Mouse (Mus musculus): ENCODE results near the gene Dcaf15.

Dcaf15 gene

DNA sequence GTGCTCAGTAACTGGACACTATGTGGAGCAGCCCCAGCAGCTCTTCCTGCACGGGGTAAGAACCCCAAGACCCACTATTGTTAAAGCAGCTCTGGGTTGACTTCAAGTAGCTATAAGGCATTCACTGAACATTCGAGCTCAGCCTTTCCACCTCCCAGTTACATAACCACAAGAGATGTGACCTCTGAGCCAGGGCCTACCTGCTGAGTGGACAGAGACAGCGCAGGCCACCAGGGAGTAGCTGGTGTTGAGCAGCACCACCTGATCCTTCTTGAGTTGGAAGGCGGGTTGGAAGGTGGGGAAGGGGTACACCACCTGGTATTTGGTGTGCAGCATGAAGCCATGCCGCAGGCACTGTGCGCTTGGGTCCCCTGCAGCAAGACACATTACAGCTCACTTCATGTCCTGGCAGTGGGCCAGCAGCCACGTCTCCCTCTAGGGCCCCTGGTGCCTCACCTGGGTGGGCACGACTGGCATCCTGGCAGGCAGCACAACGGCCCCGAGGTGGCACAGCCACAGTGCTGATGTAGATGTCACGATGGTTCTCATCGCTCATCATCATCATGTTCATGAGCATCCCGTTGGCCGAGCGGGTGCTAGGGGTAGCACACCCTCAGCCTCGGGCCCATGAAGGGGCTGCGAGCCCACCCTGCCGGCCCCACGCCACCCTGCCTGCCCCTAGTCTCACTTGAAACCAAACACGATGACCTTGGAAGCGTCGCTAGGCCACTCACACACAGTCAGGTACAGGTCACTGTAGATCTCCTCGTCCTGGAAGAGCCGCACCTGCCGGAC, 2.9 kb downstream of the Dcaf15 start:
- no peak for DNase-seq (ENCODE audit: extremely low spot score, low read depth, low spot score)

DNA sequence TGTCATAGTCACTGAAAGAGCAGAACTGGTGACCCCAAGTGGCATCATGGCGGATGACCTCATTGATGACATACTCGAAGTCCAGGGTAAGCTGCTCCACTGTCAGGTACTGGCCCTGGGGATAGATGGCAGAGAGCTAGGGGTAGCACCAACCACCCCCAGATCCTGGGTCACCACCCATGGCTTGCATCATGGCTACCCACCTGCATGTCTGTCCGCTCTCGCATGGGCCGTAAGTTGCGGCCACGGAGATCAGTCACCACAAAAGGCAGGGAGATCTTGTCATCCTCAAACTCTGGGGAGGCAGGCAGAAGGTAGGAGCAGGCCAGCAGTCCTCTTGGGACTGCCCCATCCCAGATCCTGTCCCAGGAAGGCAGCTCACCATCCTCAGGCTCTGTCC, 6.2 kb downstream of the Dcaf15 start:
- no peak for DNase-seq (ENCODE audit: extremely low spot score, low read depth, low spot score)

GRCm38 (mm10) chr8:84096061-84096460, 8.5 kb downstream of the Dcaf15 start:
- no peak for DNase-seq (ENCODE audit: extremely low spot score, low read depth, low spot score)

DNA sequence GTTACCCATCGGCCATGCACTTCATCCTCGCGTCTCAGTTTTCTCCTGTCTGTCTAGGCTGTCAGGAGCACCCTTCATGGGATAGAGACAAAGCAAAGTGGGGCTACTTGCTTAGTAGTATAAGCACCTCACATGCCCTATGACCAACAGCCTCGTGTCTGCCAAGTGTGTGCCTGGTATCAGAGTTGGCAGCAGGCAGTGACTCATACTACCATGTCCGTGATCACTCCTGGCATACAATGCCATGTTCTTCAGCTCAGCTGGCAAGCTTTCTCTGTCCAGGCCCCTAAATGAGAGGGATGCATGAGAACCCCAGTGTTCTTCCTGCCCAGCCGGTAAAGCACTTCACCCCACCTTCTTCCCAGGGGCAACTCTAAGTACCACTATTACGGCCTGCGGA, 14.0 kb downstream of the Dcaf15 start:
- DNase-seq (ENCODE audit: extremely low spot score, low read depth, low spot score), result no peak

- no peak for DNase-seq (ENCODE audit: extremely low spot score, low read depth, low spot score)
These were observed 15.3 kb downstream of the Dcaf15 start for GRCm38 (mm10) chr8:84089277-84089676.

DNA sequence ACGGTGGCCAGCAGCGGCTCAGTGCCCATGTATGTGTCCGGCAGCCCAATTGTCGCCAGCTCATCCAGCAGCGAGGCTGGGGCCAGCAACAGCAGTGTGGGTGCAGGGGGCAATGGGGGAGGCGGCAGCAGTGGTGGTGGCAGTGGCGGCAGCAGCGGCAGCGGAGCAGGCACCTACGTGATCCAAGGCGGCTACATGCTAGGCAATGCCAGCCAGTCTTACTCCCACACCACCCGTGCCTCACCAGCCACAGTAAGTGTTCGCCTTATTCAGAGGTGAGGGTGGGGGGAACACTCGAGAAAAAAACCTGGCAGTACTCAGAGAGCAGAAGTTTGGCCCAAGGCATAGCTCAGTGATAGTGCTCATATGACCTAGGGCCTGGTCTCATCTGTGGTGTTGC, 16.7 kb downstream of the Dcaf15 start:
- DNase-seq (ENCODE audit: extremely low spot score, low read depth, low spot score), result no peak

- DNase-seq (ENCODE audit: extremely low spot score, low read depth, low spot score), result no peak
These were observed 17.4 kb downstream of the Dcaf15 start for GRCm38 (mm10) chr8:84087156-84087555.

- no peak for DNase-seq (ENCODE audit: extremely low spot score, low read depth, low spot score)
These were observed 20.0 kb downstream of the Dcaf15 start for GRCm38 (mm10) chr8:84084341-84085115.

- DNase-seq (ENCODE audit: extremely low spot score, low read depth, low spot score), result no peak
These were observed 20.7 kb downstream of the Dcaf15 start for GRCm38 (mm10) chr8:84083829-84084241.

- no peak for DNase-seq (ENCODE audit: extremely low spot score, low read depth, low spot score)
These were observed 25.4 kb downstream of the Dcaf15 start for GRCm38 (mm10) chr8:84079206-84079605.

DNA sequence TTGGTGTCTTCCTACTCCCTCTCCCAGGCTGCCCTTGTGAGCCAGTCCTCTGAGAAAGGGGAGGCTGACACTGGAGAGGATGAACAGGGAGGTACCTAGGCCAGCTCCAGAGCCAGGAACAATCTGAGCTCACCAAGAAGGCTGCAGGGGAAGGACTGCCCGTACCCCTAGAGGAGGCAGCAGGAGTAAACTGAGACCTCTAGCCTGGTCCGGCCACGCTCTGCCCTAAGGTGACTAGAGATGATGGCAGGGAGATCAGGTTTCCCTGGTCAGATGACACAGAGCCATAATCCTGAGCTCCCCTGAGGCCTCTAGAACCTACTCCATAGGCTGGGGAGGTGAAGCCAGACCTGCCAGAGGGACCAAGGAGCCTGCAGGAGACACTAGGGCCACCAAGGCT, 27.7 kb downstream of the Dcaf15 start:
- DNase-seq (ENCODE audit: extremely low spot score, low read depth, low spot score), result no peak

GRCm38 (mm10) chr8:84076412-84076811, 28.2 kb downstream of the Dcaf15 start:
- no peak for DNase-seq (ENCODE audit: extremely low spot score, low read depth, low spot score)

DNA sequence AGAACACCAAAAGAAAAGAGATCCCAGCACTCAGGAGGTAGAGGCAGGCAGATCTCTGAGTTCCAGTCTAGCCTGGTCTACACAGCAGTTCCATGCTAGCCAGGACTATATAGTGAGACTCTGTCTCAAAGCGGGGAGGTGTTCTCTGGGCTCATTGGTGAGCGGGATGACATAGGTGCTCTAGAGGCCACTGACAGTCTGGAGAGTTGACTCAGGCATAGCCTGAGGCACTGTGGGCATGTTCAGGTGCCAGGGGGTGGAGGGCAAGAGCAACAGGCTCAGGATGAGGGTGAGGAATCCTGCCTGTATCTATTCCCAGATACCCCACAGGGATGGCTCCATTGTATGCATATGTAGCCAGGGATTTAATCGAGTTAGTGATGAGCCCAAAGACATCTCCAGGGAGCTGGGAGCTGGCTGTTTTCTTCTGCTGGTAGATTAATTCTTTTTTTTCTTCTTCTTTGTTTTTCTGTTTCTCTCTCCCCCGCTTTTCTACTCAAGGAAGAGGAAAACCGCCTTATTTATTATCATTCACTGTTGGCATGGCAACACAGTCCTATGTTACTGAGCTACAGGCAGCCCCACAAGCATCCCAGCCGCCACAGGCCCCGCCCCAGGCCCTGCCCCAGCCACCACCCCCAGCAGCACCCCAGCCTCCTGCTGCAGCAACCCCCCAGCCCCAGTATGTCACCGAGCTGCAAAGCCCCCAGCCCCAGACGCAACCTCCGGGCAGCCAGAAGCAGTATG, 31.2 kb downstream of the Dcaf15 start:
- DNase-seq (ENCODE audit: extremely low spot score, low read depth, low spot score), result no peak

DNA sequence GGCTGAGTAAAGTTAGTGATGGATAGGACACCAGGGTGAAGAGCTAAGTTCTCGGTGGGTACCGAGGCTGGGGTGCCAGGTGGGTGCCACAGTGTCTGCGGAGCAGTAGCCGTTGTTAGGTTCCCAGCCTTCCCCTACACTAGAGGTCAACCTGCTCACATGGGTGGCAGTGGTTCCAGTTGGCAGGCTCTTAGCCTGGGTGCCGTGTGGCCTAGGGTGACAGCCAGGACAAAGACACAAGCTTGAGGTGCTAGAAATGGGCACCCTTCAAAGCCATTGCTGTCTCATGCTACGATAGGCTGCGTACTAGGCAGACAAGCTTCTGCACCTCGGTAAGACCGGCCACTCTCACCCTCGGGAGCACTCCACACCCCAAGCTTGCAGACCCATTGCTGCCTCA, 32.2 kb downstream of the Dcaf15 start:
- no peak for DNase-seq (ENCODE audit: extremely low spot score, low read depth, low spot score)

DNA sequence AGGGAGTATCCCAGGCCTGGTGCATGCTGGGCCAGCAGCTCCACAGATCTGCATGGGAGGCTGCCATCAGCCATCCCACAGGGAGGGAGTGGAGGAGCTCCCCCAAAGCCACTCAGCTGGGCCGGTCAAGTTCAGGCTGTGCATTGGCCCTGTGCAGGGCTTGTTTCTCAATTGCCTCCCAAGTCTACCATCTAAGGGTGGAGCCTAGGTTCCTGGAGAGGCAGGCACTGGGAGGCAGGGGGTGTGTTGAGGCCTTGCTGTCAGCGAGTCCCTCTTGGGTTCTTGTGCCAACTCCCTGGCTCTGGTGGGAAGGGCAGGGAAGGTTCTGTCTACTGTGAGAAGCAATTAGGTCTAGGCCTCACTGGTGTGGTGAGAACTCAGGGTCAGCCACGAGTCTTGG, 32.6 kb downstream of the Dcaf15 start:
- DNase-seq (ENCODE audit: extremely low spot score, low read depth, low spot score), result no peak

DNA sequence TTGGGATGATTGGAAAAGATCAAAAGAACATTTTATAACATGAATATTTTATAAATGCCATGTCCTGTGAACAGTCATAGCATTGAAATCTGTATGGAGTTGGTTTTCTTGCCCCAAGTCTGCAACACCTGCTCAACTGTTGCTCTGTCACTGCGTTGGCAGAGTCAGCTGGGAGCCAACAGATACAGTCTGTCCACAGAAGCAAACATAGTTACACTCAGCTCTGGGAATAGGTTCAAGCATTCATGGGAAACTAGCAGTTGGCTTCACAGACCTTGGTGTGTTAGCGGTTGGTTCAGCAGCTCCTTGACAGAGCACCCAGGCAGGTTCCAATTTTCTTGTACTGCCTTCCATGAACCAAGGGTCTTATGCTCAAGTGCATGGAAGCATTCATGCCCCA, 33.9 kb downstream of the Dcaf15 start:
- no peak for DNase-seq (ENCODE audit: extremely low spot score, low read depth, low spot score)

DNA sequence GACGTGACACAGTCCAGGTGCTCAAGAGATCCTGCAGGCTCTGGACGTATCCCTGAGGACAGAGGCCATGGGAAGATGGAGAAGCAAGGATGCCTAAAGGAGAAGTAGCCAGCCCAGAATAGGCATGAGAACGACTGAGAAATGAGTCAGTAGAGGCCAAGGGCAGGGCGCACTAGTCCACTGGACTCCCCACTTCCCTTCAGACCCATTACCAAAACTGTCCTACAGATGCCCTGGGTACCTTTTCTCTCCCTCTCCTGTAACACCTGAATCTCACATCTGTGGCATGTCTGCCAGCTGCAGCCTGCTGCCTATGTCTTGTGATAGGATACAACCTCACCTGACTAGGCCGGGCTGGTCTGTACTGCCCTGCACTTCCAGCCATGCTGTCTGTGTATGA, 34.3 kb downstream of the Dcaf15 start:
- no peak for DNase-seq (ENCODE audit: extremely low spot score, low read depth, low spot score)

GRCm38 (mm10) chr8:84069750-84070149, 34.8 kb downstream of the Dcaf15 start:
- no peak for DNase-seq (ENCODE audit: extremely low spot score, low read depth, low spot score)

DNA sequence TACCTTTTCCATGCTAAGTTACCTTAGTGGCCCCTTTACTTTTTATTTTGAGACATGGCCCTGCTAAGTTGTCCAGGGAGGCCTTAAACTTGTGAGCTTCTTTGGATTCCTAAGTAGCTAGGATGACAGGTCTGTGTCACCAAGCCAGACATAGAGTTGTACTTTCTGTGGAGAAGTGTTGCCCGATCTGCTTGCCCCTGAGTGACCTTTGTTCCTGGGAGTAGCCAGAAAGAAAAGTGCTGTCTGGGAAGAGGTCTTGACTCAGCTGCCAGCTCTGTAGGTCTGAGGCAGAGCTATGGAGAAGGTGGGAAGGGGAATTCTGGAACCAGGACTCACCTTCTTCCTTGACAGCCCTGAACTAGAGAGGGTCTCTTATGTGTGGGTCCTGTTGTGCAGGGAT, 35.4 kb downstream of the Dcaf15 start:
- no peak for DNase-seq (ENCODE audit: extremely low spot score, low read depth, low spot score)

GRCm38 (mm10) chr8:84068316-84069035, 36.1 kb downstream of the Dcaf15 start:
- no peak for DNase-seq (ENCODE audit: extremely low spot score, low read depth, low spot score)

DNA sequence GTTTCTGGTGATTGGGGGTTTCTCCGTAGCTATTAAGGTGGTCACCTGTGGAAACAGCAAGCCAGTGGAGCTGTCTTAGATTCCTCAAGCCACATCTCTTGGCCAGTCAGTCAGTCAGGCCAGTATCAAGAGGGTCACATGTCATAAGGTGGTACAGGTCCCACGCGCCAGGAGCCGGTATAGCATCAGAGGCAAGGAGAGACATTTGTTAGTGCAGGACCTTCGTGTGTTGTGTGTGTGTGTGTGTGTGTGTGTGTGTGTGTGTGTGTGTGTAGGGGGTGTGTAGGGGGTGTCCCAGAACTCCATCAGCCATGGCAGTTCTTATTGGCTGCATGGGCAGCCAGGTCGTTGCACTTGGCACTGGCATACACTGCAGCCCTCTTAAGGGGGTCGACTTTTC, 36.7 kb downstream of the Dcaf15 start:
- no peak for DNase-seq (ENCODE audit: extremely low spot score, low read depth, low spot score)
